Comparison of ENCODE assay signal across 26 mouse cellular contexts in genomic region chr9:105502389-105502788, GRCm38 (mm10). TPM values are rescaled to one million over a fixed set of nuclear protein-coding genes. Genes with fewer than 3 reads are reported as not detected.
A peak's percentile ranks its signal among the peaks of the same experiment; 100 is the strongest.
DNase-seq lines count a peak whose midpoint lies in the region; ATAC-seq and TF ChIP-seq lines count a peak whose summit lies in the region.
"Had no signal": no experiment of that assay in that cellular context is flagged by ENCODE, and none has a peak within 500 bp of the region (broad histone marks: within the 10 kb centered on the region; RNA-seq: fewer than 3 reads in every experiment).

No protein-coding gene starts in this region.

- no peak for TF ChIP-seq POLR2A in CH12.LX (IDR thresholded peaks at IDR 0.05; ENCODE audit: low read depth, low read length)
- TF ChIP-seq POLR2A in cerebellum, adult 2 months (IDR thresholded peaks at IDR 0.05; ENCODE audit: borderline replicate concordance, insufficient read depth, low read length) = no peak

- H3K79me2 ChIP-seq in CH12.LX (replicated peaks; ENCODE audit: control insufficient read depth, extremely low read depth, insufficient read depth, poor library complexity, severe bottlenecking) = no peaks in the 10 kb centered on the region

- no peak for TF ChIP-seq RAD21 in CH12.LX (IDR thresholded peaks at IDR 0.05; ENCODE audit: low read depth, low read length)

- H3K36me3 ChIP-seq in hindbrain, embryonic 10.5 days = no peaks in the 10 kb centered on the region
- H3K36me3 ChIP-seq in hindbrain, embryonic 16.5 days (ENCODE audit: control insufficient read depth, insufficient read depth, low read length) = no peaks in the 10 kb centered on the region
- no peaks in the 10 kb centered on the region for H3K36me3 ChIP-seq in CH12.LX (replicated peaks in 1 of 2; ENCODE audit: control insufficient read depth in 1 of 2, insufficient read depth in 1 of 2, low read length in 1 of 2)
- H3K36me3 ChIP-seq: limb, embryonic 12.5 days; liver, embryonic 12.5 days had no signal

- no peak overlapping the region for H3K4me3 ChIP-seq in hindbrain, embryonic 10.5 days
- no peak overlapping the region for H3K4me3 ChIP-seq in hindbrain, embryonic 16.5 days (ENCODE audit: low read length)
- no peak overlapping the region for H3K4me3 ChIP-seq in CH12.LX (replicated peaks in 1 of 3; ENCODE audit: low read depth in 2 of 3, low read length in 2 of 3, poor library complexity in 1 of 3)
- H3K4me3 ChIP-seq in cerebellum, adult 2 months (replicated peaks; ENCODE audit: insufficient read depth, low read depth, low read length) = no peak overlapping the region
- H3K4me3 ChIP-seq: left cerebral cortex, adult 2 months; limb, embryonic 12.5 days; liver, embryonic 12.5 days had no signal

- in situ Hi-C loops in CH12.LX (cut with MboI; ENCODE audit: low pct_ligation_motif_present, low pct_unique_long_range_greater_than_20kb, low sequenced_read_pairs) = no loop called here

- dilution Hi-C loops in CH12.LX (cut with MboI; ENCODE audit: extremely low pct_ligation_motif_present, extremely low pct_unique_long_range_greater_than_20kb, low sequenced_read_pairs) = no loop called here

- peaks cover 12% of the 10 kb centered on the region; the same call in 1 of the 2 replicates for H3K4me1 ChIP-seq in hindbrain, embryonic 10.5 days (replicated peaks)
- no peaks in the 10 kb centered on the region for H3K4me1 ChIP-seq in hindbrain, embryonic 16.5 days (ENCODE audit: control insufficient read depth, insufficient read depth, low read depth, low read length)
- H3K4me1 ChIP-seq in CH12.LX (ENCODE audit: control insufficient read depth in 1 of 2, insufficient read depth in 2 of 2) = peaks cover 3 to 8% of the 10 kb centered on the region in 2 experiments; a peak in 2 of 4 replicates
- no peaks in the 10 kb centered on the region for H3K4me1 ChIP-seq in cerebellum, adult 2 months (ENCODE audit: control insufficient read depth, insufficient read depth, low read length)
- H3K4me1 ChIP-seq: limb, embryonic 12.5 days had no signal

- H3K9ac ChIP-seq in hindbrain, embryonic 16.5 days (ENCODE audit: low read depth, low read length) = no peak overlapping the region
- H3K9ac ChIP-seq in CH12.LX (ENCODE audit: insufficient read depth, low read depth) = no peak overlapping the region
- H3K9ac ChIP-seq: limb, embryonic 12.5 days; liver, embryonic 12.5 days; liver, postnatal 0 days had no signal

- H3K4me2 ChIP-seq in hindbrain, embryonic 16.5 days (ENCODE audit: low read length) = no peak overlapping the region
- H3K4me2 ChIP-seq in CH12.LX (ENCODE audit: insufficient read depth, low read depth, poor library complexity, severe bottlenecking) = peak overlapping the region; percentile 50; the same call in 1 of the 2 replicates
- H3K4me2 ChIP-seq: heart, embryonic 11.5 days; limb, embryonic 12.5 days; liver, embryonic 12.5 days had no signal

- no peak for ATAC-seq in hindbrain, embryonic 16.5 days
- ATAC-seq in common myeloid progenitor, adult 5-6 weeks (replicated peaks; ENCODE audit: low read depth, poor library complexity, severe bottlenecking) = peak; percentile 82
- ATAC-seq in megakaryocyte progenitor cell, adult 5-6 weeks (replicated peaks; ENCODE audit: poor library complexity) = peak; percentile 92
- ATAC-seq: forebrain, embryonic 14.5 days; inflammation-experienced regulatory T-cells, adult 6 months; liver, embryonic 12.5 days; liver, postnatal 0 days had no signal

- no peaks in the 10 kb centered on the region for H3K27me3 ChIP-seq in hindbrain, embryonic 10.5 days (ENCODE audit: insufficient read depth, poor library complexity, severe bottlenecking)
- H3K27me3 ChIP-seq in hindbrain, embryonic 16.5 days (replicated peaks; ENCODE audit: control insufficient read depth, insufficient read depth, low read length) = no peaks in the 10 kb centered on the region
- no peaks in the 10 kb centered on the region for H3K27me3 ChIP-seq in CH12.LX (replicated peaks)
- H3K27me3 ChIP-seq in cerebellum, adult 2 months (ENCODE audit: control insufficient read depth, insufficient read depth, low read length) = no peaks in the 10 kb centered on the region
- H3K27me3 ChIP-seq: limb, embryonic 12.5 days; liver, embryonic 12.5 days had no signal

- 42% methylated on average over 4 of the region's 4 CpGs for WGBS in hindbrain, embryonic 10.5 days
- 39% methylated on average over 4 of the region's 4 CpGs for WGBS in hindbrain, embryonic 16.5 days
- 32% methylated on average over 4 of the region's 4 CpGs for WGBS in cerebellum, adult 2 months

- H3K9me3 ChIP-seq in hindbrain, embryonic 10.5 days = no peaks in the 10 kb centered on the region
- no peaks in the 10 kb centered on the region for H3K9me3 ChIP-seq in hindbrain, embryonic 16.5 days (ENCODE audit: control insufficient read depth, low read length)
- no peaks in the 10 kb centered on the region for H3K9me3 ChIP-seq in CH12.LX (replicated peaks; ENCODE audit: low read length)
- H3K9me3 ChIP-seq: limb, embryonic 12.5 days; liver, embryonic 12.5 days had no signal

- DNase-seq in hindbrain, embryonic 10.5 days (ENCODE audit: low spot score) = no peak
- DNase-seq in CH12.LX (ENCODE audit: extremely low read depth) = peak; percentile 29
- DNase-seq in left cerebral cortex, adult 11 months (ENCODE audit: low spot score) = no peak
- DNase-seq in cerebellum, adult 2 months = no peak
- DNase-seq: adrenal gland, postnatal 14 days; cerebellum, adult 8-10 months; cerebellum, postnatal 25 days; gastrocnemius, postnatal 36 days; heart, postnatal 4 days; kidney, adult 11 months; kidney, postnatal 25 days; liver, postnatal 0 days; lung, postnatal 36 days; midbrain, embryonic 14.5 days; right cerebral cortex, postnatal 25 days; thymus, adult 2 months; thymus, postnatal 36 days had no signal

- no peak for TF ChIP-seq CTCF in CH12.LX (conservative IDR thresholded peaks at IDR 0.05 in 1 of 2, IDR thresholded peaks at IDR 0.05 in 1 of 2; ENCODE audit: low read depth in 2 of 2, low read length in 2 of 2)
- no peak for TF ChIP-seq CTCF in cerebellum, adult 2 months (IDR thresholded peaks at IDR 0.05; ENCODE audit: borderline replicate concordance, insufficient read depth, low read depth, low read length)

- no peak for TF ChIP-seq EP300 in CH12.LX (IDR thresholded peaks at IDR 0.05; ENCODE audit: low read length)

- 0 out of 2 replicates have a peak overlapping the region, but pooled peaks have one; percentile 5 for H3K27ac ChIP-seq in hindbrain, embryonic 10.5 days
- H3K27ac ChIP-seq in hindbrain, embryonic 16.5 days (ENCODE audit: low read depth, low read length) = no peak overlapping the region
- H3K27ac ChIP-seq in CH12.LX (ENCODE audit: insufficient read depth, low read depth) = no peak overlapping the region
- no peak overlapping the region for H3K27ac ChIP-seq in cerebellum, adult 2 months (ENCODE audit: insufficient read depth, low read length)
- H3K27ac ChIP-seq: left cerebral cortex, adult 2 months; limb, embryonic 12.5 days; liver, embryonic 12.5 days had no signal

TF ChIP-seq in CH12.LX, 34 proteins besides CTCF, POLR2A, EP300 and RAD21:
- no peak for TF ChIP-seq USF1 (IDR thresholded peaks at IDR 0.05; ENCODE audit: low read depth, low read length)
- TF ChIP-seq ETS1 (conservative IDR thresholded peaks at IDR 0.05; ENCODE audit: low read depth, low read length) = no peak
- TF ChIP-seq IRF4 (IDR thresholded peaks at IDR 0.05; ENCODE audit: low read depth, low read length) = peak; percentile 44
- TF ChIP-seq BHLHE40 (IDR thresholded peaks at IDR 0.05; ENCODE audit: low read depth, low read length) = 0 out of 2 replicates have a peak, but pooled peaks have one; percentile 44
- TF ChIP-seq MAZ (IDR thresholded peaks at IDR 0.05; ENCODE audit: low read depth, low read length) = no peak
- TF ChIP-seq UBTF (IDR thresholded peaks at IDR 0.05; ENCODE audit: low read depth, low read length) = no peak
- no peak for TF ChIP-seq GABPA (IDR thresholded peaks at IDR 0.05; ENCODE audit: insufficient replicate concordance, low read depth, low read length)
- TF ChIP-seq MAFK (IDR thresholded peaks at IDR 0.05; ENCODE audit: insufficient replicate concordance, low read length) = peak; percentile 32; the same call in 1 of the 2 replicates
- TF ChIP-seq NELFE (IDR thresholded peaks at IDR 0.05; ENCODE audit: low read depth, low read length) = no peak
- TF ChIP-seq MXI1 (IDR thresholded peaks at IDR 0.05; ENCODE audit: low read depth, low read length) = no peak
TF ChIP-seq in CH12.LX: peak in this region for 3.

RNA-seq across cellular contexts. Expression of gene Atp2c1, which starts 24.7 kb away (rescaled TPM):
- 47.9 and 65.4 TPM in 2 replicates for polyA plus RNA-seq in hindbrain, embryonic 10.5 days (2016; fragmentation: Nextera tagmentation; extraction: Ambion mirVana)
- 96.7 and 105 TPM in 2 replicates for polyA plus RNA-seq in hindbrain, embryonic 16.5 days (2015; fragmentation: Nextera tagmentation; extraction: Ambion mirVana)
- 45.8 and 53.1 TPM in 2 replicates for total RNA-seq in CH12.LX (2012; rRNA removed)
- 51.7 and 62.6 TPM in 2 replicates for total RNA-seq in CH12.LX (2014; rRNA removed)
- polyA plus RNA-seq in CH12.LX (2012; ENCODE audit: insufficient read length, low read depth) = 60.0 and 60.7 TPM in 2 replicates
- total RNA-seq in common myeloid progenitor, adult 5-6 weeks (2017) = 58.7 and 66.9 TPM in 2 replicates
- total RNA-seq in megakaryocyte progenitor cell, adult 5-6 weeks (2015) = 19.6 and 28.0 TPM in 2 replicates
- total RNA-seq in megakaryocyte progenitor cell, adult 5-6 weeks (2017) = 63.9 and 67.1 TPM in 2 replicates
- polyA plus RNA-seq in cerebellum, adult 2 months (2012; rRNA removed) = 108 and 110 TPM in 2 replicates
